Mouse (Mus musculus): ENCODE measurements around the gene Stx8.
A peak's percentile ranks its signal among the peaks of the same experiment; 100 is the strongest.

Stx8 gene

DNA sequence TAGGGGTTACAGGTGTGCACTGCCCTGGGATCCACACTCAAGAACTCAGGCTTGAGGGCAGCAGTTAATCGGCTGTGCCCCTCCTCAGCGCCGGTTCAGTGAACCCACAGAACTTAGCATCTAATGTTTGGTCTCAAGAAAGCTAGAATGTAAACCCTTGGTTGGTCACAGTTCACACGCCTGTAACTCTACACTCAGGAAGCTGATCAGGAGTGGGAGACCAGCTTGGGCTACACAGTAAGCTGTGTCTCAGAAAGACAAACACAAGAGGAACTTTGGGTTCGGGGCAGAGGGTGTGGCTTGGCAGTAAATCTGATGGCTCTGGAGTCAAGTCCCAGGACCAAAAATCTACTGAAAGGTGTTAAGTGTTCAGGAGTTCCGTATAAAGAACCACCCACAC, 17.6 kb downstream of the Stx8 start:
- no peak for DNase-seq

DNA sequence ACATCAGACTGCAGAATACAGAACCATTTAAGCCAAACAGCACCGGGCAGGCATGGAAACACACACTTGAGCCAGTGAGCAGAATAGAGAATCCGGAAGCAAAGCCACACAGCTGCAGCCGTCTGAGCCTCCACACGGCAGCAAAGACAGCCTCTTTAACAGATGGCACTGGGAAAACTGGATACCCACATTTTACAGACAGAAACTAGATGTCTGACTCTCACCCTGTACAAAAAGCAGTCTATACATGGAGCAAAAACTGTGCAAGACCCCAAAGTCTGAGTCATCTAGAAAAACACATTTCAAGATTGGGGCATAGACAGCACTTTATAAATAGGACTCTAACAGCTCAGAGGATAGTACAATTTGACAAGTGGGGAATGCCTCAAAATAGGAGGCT, 25.2 kb downstream of the Stx8 start:
- DNase-seq = no peak

DNA sequence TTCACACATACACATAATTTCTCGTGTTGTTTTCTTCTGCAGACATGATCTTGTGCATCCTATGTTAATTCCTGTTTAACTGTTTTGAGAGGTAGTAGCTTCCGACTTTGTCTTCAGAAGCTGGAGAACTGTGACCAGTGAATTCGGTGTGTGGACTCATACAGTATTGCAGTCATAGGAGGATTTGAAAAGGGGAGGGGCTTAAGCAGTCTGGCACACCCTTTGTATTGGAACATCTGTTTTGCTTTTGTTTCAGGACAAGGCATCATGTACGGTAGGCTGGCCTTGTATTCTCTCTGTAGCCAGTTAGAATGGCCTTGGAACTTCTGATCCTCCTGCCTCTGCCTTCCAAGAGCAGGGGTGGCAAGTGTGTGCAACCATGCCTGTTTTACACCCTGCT, 30.0 kb downstream of the Stx8 start:
- DNase-seq = no peak

DNA sequence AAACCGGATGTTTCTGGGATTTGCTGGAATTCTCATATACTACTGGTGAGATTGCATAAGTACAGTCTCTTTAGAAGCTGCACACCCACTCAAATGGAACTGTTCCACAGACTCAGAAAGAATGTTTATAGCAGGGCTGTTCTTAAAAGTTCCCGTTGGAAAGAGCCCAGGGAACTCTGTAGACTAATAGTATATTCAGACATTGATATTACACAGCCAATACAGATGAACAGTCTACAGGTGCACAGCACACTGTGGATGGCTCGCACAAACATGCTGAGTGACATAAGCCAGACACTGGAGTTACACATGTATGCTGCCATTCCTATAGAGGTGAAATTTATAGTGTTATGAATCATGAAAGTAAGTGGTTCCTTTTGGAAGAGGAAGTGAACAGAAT, 32.9 kb downstream of the Stx8 start:
- no peak for DNase-seq

DNA sequence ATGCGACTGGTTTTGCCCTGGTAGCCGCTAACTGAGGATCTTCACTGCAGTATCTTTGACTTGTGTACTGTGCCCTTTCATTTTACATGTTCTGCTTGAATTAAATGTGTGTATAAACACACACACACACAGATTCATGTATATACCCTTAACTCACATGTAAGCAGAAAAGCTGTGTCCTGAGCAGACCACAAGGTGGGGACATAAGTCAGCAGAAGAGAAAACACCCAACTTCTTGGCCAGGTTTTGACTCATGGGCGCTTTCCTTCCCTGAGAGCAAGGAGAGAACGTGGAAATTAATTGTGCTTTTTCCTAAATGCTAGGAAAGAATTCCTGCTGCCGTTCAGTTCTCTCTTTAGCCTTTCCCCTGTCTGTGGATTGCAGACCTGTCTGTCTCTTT, 33.6 kb downstream of the Stx8 start:
- no peak for DNase-seq

DNA sequence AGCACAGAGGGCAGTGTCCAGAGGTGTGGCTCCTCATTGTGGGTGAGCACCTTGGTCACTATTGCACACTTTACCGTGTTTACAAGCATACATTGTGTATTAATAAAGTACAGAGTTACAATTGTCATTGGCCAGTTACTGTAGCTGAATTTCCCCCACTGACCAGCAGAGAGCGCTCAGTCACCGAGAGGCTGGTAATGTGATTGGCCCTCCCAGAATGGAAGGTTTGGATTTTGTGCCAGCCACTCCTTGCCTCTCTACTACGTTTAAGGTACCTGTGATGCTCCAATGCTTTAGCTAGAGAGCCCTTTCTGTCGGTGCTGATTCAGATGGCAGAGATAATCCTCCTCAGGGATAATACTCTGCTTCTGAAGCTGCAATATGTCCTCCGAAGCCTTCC, 38.2 kb downstream of the Stx8 start:
- DNase-seq = peak; percentile 66

DNA sequence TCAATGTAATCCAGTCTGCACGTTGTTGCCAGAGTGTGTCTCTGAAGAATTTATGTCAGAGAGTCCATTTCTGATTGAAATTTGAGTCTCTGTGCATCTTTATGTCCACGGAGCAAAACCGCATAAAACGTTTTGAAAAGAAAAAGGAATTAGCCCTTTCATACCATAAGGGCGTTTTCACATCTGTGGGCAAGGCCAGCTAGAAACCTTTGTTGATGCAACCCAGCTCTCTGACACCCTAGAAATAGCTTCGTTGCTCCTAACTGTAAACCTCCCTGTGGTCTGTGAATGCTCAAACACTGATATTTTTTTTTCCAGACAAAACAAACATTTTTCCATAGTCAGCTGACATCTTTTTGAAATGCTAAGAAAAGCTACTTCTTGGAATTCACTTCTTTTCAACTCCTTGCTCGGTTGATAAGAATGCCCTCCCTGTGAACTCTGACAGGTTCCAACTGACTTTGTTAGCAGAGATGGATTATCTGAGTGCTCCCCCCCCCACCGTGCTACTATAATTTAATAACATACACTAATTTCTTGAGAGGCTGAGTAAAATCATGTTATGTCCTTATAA, 40.3 kb downstream of the Stx8 start:
- no peak for DNase-seq

DNA sequence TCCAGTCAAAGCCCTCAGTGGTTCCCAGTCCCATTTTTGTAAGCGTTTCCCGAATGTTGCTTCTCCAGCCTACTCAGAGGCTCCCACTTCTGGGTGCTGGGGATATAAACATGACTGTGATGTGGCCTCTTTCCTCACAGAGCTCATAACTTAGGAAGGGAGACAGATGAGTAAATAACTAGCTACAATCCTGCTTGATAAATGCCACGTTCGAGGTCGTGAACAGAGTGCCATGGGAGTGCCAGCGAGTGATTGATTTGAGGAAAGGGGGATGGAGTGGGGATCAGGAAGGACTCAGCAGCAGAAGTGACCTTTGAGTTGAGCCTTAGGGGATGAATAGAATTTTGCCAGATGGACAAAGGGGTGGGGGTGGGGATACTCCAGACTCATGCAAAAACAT, 41.7 kb downstream of the Stx8 start:
- DNase-seq = no peak

DNA sequence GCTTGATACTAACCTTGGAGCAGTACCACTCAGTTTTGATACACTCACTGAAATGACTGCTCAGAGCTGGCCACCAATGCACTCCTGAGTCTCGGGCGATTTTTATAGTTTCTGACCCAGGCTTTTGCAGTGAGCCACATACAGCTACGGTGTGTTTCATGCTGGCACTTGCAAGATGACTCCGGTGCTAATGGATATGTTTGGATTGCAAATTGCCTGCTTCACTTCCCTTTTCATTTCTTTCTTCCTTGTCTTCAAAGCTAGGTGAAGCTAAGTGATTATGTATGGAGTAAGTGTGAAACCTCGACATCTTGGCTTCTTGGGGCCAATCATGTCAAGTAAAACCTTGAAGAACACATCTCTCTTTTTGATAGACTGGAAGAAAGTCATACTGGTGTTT, 43.4 kb downstream of the Stx8 start:
- no peak for DNase-seq

DNA sequence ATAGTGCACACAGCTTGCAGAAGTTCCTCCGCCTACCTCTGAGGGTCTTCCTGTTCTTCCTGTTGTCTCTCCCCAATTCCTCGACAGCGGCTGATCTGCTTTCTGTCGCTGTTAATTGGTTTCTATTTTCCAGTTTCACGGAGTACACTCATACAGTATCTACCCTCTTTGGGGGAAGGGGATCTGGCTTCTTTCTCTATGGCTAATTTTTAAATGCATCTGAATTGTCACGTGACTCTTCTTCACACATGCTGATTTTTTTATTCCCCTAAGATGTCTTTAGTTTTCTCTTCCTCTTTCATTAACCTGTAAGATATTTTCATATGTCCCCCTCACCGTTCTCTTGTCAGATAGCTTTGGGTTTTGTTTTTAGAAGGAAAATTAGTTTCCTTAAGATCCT, 46.2 kb downstream of the Stx8 start:
- no peak for DNase-seq

DNA sequence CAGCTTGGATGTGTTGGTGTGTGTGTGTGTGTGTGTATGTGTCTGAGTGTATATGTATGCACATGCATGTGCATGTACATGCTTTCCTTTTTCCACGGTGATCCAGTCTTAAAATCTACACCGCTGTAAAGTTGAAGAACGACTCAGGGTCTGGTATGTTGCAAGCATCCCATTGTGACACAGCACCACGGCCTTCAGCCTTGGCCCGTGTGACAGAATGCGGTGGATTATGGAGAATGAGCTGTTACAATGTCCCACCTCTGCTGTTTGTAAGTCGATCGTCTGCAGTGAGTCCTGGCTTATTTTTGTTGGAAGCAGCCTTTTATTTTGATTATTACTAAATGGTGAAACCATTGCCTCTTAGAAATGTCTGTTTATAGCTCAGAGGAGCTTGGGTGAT, 52.2 kb downstream of the Stx8 start:
- no peak for DNase-seq

DNA sequence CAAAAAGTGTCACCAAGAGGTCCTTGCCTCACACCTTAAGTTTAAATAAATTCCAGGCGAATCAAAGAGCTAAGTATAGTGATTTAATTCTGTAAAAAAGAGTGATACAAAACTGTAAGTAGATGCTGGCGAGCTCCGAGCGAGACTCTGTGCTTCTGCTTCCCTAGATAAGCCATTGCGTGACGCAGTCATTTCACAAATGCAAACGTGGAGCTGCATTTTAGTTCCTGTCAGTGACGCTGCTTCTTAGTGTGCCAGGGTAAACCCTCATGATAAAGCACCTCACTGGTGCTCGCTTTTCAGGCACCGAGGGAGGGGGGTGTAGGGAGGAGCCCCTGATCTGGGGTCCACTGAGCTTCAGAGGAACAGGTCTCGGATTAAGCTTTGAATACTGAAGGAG, 53.2 kb downstream of the Stx8 start:
- DNase-seq = no peak

DNA sequence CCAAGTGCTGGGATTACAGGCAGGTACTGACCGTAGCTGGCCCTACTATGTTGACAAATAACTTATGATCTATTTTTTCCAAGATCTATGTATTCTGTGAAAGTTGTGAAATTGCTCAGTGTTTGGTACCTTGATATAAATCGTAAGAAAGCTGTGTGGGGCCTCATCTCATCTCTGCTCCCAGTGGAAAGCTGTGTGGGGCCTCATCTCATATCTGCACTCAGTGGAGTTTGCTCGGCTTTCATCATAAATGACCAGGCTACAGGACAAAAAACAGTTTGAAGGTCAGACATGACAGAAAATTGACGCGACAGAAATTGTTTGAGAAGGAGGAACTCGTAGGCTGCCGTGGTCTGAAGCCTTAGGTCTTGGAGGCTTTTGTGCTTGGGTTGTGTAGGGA, 56.0 kb downstream of the Stx8 start:
- DNase-seq = no peak

DNA sequence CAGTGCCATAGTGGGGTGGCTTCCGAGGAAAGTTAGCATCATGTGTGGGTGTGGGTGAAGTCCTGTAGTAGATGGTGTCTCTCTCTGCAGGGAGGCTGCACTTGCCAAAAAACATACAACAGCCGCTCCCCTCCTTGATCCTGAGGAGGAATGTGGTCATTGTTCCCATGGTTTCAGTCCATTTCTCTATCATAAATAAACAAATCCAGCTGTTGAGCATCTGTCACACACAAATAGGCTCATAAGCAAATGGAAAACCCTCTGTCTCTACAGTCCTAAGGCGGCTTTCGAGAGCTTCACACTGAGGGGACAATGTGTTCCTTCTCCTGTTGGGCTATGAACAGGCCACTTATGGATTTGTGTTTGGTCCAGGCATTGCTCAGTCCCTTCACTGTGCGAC, 56.9 kb downstream of the Stx8 start:
- peak; percentile 27 for DNase-seq

DNA sequence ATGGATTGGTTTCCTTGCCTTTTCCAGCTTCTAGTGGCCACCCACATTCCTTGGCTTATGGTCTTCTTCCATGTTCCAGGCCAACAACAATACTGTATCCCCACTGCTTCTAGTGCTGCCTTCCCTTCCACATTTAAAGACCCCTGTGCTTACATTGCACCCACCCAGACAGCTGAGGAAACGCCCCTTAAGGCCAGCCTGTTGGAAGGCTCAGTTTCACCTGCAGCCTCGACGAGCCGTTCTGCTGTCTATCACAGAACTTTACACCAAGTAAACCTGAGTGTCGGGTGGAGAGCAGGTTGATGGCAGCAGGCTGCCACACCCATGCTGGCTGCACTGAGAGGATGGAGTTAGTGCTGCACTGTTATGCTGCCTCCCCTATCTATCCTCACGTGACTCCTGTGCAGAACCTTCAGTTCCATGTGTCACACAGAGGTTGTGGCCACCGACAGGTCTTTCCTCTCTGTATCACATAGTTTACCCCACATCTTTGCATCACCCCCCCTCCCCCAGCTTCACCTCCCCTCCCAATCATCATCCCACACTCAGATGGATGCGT, 57.9 kb downstream of the Stx8 start:
- DNase-seq = no peak

DNA sequence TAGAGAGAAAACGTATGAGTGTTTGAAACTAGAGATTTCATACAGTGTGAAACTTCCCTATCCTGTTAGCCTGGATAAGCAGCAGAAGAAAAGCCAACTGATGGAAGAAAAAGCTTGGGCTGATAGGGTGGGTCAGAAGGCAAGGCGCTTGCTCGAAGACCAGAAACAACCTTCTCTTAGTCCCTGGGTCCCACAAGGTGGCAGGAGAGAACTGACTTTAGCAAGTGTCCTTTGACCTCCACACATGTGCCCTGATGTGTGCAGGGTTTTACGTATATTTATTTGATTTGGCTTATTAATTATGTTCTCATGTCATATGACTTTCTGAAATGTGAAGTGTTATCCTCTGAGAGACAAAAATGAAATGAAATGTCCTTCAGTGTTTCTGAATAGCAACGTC, 60.6 kb downstream of the Stx8 start:
- no peak for DNase-seq

DNA sequence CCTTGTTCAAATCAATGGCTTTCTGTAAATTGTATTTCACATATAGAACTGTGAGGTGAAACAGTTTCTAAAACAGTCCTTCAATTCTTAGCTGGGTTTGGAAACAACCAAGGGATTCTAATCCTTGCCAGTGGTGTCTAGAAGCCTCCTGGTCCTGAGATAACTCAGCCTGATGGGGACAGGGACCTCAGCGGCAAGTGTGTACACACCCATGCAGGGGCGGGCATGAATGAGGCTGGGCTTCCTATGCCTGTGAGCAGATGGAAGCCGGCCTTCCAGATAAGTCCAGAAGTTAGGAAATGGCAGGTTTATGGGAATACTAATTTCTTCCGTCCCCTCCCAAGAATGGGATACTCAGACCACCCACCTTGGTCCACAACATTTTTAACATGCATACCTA, 63.1 kb downstream of the Stx8 start:
- DNase-seq = no peak

DNA sequence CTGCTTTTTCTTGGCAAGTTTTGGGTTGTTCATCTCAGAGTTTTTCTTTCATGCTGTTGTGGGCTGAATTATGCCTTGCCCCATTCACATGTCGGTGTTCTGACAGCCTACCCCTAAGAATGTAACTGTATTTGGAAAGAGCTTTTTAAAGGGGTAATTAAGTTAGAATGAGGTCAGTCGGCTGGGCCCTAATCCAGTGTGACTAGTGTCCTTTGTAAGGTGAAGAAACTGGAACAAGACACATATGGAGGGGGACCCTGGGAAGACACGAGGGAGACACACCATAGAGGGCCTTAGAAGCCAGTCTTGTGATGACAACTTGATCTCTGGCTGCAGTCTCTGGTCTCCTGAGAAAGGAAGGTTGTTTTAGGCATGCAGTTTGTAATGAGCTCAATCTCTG, 63.9 kb downstream of the Stx8 start:
- DNase-seq = no peak

DNA sequence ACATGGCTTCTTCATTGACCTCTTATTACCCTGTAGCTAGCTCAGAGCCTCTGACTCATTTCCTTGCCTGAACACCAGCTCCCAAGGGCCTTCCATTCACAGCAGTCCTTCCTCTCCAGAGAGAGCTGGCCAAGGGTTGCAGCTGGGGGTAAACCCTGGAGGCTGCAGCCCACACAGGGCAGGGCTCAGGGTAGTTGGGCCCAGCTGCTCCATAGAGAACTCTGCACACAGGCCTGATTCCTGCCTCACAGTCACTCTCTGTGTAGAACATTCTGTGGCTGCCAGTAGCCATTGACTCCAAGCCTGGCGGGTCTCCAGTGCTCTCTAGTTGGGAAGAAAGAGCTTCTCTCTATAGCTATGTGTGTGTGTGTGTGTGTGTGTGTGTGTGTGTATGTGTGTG, 64.8 kb downstream of the Stx8 start:
- peak; percentile 30 for DNase-seq

DNA sequence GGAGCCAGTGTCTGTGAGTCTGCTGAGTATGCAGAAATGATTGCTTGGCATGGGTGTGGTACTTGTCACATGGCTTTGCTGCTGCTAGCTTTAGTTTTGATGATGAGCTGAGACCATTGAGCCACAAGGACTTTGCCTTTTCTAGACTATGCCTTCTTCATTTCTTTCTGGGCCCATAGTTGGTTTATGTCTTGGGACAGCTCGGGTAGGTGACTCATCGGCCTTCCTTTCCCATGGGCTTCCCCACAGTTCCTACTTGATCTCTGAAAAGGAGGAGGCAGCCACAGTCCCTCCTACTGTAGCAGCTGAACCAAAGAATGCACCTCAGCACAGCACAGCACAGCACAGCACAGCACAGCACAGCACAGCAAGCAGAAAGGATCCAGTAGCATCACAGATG, 66.5 kb downstream of the Stx8 start:
- DNase-seq = no peak

DNA sequence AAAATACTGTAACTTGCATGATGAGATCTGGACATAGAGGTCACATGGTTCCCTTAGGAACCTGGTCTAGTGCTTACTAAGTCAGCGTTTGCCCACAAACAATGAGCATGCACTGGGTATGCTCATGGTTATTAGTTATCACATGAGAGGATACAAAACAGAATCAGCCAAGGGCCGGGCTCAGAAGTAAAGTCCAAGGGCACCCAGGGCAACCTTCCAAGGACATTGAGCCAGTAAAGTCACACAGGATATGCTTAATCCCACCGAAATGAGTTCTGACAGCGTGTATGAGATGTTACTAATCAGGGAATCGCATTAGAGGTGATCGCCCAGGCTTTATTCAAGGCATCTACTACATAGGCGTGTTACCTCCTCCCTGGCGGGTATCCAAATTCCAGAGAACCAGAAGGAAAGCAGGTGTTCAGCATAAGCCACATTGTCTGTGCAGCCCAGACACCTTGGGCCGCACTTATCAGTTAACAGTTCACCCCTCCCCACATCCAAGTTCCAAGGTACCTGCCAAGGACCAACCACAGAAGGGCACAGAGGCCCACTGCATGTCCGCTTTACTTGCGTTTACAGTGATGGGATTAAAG, 67.4 kb downstream of the Stx8 start:
- no peak for DNase-seq

DNA sequence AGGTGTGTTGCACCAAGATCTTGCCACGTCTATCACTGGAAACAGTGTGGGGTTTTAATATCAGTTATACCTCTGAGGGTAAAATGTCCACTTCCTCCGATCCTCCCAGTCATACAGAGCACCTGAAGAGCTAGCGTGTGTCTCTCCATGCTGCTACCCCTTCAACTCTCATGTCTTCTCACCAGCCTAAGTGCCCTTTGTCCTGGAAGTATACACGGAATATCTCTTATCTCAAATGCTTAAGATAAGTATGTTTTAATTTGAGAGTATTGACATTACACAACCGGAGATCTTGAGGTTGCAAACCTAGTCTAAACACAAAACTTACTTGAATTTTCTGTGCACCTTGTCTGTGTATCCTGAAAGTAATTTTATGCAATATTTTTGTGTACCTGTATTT, 68.4 kb downstream of the Stx8 start:
- DNase-seq = no peak

DNA sequence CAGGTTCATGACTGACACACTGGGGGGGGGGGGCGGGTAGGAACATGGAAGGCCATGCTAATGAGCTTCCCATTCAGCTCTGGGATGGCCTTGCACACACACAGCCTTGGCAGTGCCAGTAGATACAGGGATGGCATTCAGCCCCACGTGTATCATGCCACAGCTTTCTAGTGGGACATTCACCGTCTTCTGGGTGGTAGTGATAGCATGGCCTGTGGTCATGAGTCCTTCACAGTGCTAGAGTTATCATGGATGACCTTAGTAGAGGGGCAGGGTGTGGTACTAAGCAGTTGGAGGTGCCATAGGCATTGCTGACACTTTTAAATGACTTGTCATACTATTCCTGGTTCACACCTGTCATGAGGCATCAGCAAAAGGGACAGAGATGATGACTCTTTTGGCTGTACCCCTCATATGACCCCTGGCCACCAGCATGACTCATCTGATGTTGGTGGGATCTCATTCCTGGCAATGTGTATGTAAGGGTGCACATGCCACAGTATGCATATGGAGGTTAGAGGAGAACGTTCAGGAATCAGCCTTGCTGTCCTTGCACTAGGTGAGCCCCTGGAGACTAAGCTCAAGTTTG, 69.4 kb downstream of the Stx8 start:
- no peak for DNase-seq

DNA sequence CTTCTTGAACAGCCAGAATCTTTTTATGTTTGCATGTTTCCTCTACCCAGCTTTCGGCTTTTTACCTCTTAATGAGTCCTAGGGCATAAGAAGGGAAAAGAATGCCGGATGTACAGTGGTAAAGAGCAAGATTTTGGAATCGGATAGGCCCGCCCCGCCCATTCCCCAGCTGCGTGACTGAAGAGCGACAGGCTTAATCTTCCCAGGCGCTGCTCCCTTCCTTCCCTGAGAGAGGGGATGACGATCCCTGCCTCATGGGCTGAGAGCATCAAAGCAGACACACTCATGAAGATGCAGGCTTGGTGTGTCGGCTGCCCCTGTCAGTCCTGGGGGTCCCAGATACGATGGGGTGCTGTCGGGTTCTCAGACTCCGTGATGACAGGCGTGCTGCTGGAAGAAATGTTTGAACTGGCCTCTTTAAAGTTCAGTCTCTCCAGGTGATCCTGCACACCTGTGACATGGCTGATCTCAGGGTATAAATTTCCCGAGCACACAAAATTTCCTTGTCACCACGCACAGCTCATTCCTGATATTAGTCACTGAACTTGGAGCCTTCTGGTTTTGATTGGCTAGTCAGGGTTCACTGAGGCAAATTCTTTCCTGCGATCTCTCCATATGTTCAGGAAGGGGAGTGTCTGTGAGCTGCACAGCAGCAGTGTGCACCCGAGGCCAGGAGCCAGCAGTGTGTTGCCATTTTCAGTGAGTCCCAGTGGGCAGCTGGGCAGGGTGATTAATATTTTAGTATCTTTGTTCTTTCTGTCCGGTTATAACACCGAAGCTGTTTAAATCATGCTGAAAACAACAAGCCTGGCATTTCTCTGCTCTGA, 70.4 kb downstream of the Stx8 start:
- no peak for DNase-seq

All from kidney, adult 9 months (tissue).